Mouse (Mus musculus) 3T3-L1 (cell line): ENCODE data around the gene Nbr1.
A peak's percentile ranks its signal among the peaks of the same experiment; 100 is the strongest.
"Not testable (repeated sequence)": the region's sequence is repeated elsewhere in the genome, so short reads cannot be mapped to it uniquely, and the experiment has no call there.

Experiments used
- DNase-seq: peaks from one replicate; pipeline ENCODE4 v3.0.0-alpha.2; 2015; ENCODE audit warnings: low read depth, low spot score

Gene Nbr1

GRCm38 (mm10) chr11:101582054-101583035, 30.4 kb downstream of the Nbr1 start, which contains the start of gene Tmem106a:
Tmem106a (plus strand) TSS chr11:101582242.
- peak; percentile 82 for DNase-seq

- no peak for DNase-seq
These were observed 31.3 kb downstream of the Nbr1 start for GRCm38 (mm10) chr11:101583205-101583604.

- not testable (repeated sequence) for DNase-seq
These were observed 33.1 kb downstream of the Nbr1 start for GRCm38 (mm10) chr11:101585031-101585430.

GRCm38 (mm10) chr11:101585805-101586204, 33.9 kb downstream of the Nbr1 start:
- no peak for DNase-seq

GRCm38 (mm10) chr11:101587676-101588075, 35.7 kb downstream of the Nbr1 start:
- DNase-seq, result peak; percentile 83

- DNase-seq, result no peak
These were observed 36.9 kb downstream of the Nbr1 start for GRCm38 (mm10) chr11:101588868-101589267.

GRCm38 (mm10) chr11:101589444-101589843, 37.5 kb downstream of the Nbr1 start:
- DNase-seq, result peak; percentile 85

- DNase-seq, result no peak
These were observed 38.2 kb downstream of the Nbr1 start for GRCm38 (mm10) chr11:101589989-101590624.

GRCm38 (mm10) chr11:101599156-101599555, 47.2 kb downstream of the Nbr1 start, which contains the start of gene Gm11634:
Gm11634 (minus strand) TSS chr11:101599256.
- DNase-seq, result no peak

GRCm38 (mm10) chr11:101602491-101602890, 50.5 kb downstream of the Nbr1 start:
- peak; percentile 86 for DNase-seq

- peak; percentile 30 for DNase-seq
These were observed 52.2 kb downstream of the Nbr1 start for GRCm38 (mm10) chr11:101604116-101604515.

GRCm38 (mm10) chr11:101604531-101605453, 52.8 kb downstream of the Nbr1 start:
- peak; percentile 65 for DNase-seq

- not testable (repeated sequence) for DNase-seq
These were observed 55.2 kb downstream of the Nbr1 start for GRCm38 (mm10) chr11:101607134-101607533.

- no peak for DNase-seq
These were observed 58.5 kb downstream of the Nbr1 start for GRCm38 (mm10) chr11:101610445-101610844.

- DNase-seq, result no peak
These were observed 61.6 kb downstream of the Nbr1 start for GRCm38 (mm10) chr11:101613596-101613995.

GRCm38 (mm10) chr11:101614116-101614515, 62.2 kb downstream of the Nbr1 start:
- DNase-seq, result no peak

GRCm38 (mm10) chr11:101615380-101615779, 63.4 kb downstream of the Nbr1 start:
- no peak for DNase-seq

- no peak for DNase-seq
These were observed 64.2 kb downstream of the Nbr1 start for GRCm38 (mm10) chr11:101616104-101616503.

GRCm38 (mm10) chr11:101616948-101617767, 65.2 kb downstream of the Nbr1 start:
- no peak for DNase-seq

GRCm38 (mm10) chr11:101617849-101618248, 65.9 kb downstream of the Nbr1 start:
- DNase-seq, result peak; percentile 47
